Mouse (Mus musculus) hindbrain, embryonic 12.5 days (tissue): ENCODE results near the gene Tlx3. TPM values are rescaled to one million over a fixed set of nuclear protein-coding genes. Genes with fewer than 3 reads are reported as not detected.

Experiments
- ATAC-seq: fragments of 200-750 bp; cut with Nextera tagmentation; 2 replicates; pipeline ENCODE4 v1.8.0; 2017; ENCODE audit warnings: moderate TSS enrichment; ENCODE audit not compliant: low FRiP score
- H3K27ac ChIP-seq: fragments of 300-500 bp; sonication (generic); 2 replicates; pipeline ENCODE4 v1.5.1; 2016; ENCODE audit warnings: mild to moderate bottlenecking
- H3K27me3 ChIP-seq: fragments of 300-500 bp; sonication (generic); 2 replicates; pipeline ENCODE4 v1.6.1; 2016; ENCODE audit warnings: mild to moderate bottlenecking
- H3K36me3 ChIP-seq: fragments of 300-500 bp; sonication (generic); 2 replicates; pipeline ENCODE4 v1.6.1; 2016; ENCODE audit warnings: mild to moderate bottlenecking
- H3K4me1 ChIP-seq: fragments of 300-500 bp; sonication (generic); 2 replicates; pipeline ENCODE4 v1.6.1; 2016
- H3K4me2 ChIP-seq: fragments of 300-500 bp; sonication (generic); replicated peaks from 2 replicates; pipeline ENCODE4 v1.6.1; 2016; ENCODE audit warnings: mild to moderate bottlenecking
- H3K4me3 ChIP-seq: fragments of 300-500 bp; sonication (generic); 2 replicates; pipeline ENCODE4 v1.5.1; 2016; ENCODE audit warnings: mild to moderate bottlenecking
- H3K9ac ChIP-seq: fragments of 300-500 bp; sonication (generic); 2 replicates; pipeline ENCODE4 v1.6.1; 2016; ENCODE audit warnings: mild to moderate bottlenecking, moderate library complexity
- H3K9me3 ChIP-seq: fragments of 300-500 bp; sonication (generic); replicated peaks from 2 replicates; pipeline ENCODE4 v1.6.1; 2016; ENCODE audit warnings: mild to moderate bottlenecking
- WGBS: fragments of 180-500 bp; shearing (Covaris S2); methylation state at CpG from one replicate; pipeline ENCODE4 v1.1.7; 2016; 5-methylcytosine and 5-hydroxymethylcytosine counted together
- polyA plus RNA-seq: library from polyadenylated mRNA; unstranded; fragments of >200 nt; fragmentation: Nextera tagmentation; extraction: Ambion mirVana; gene quantifications from 2 replicates; pipeline ENCODE4 v1.2.1, GENCODE M21; 2016

The Tlx3 gene
- polyA plus RNA-seq, 1 experiment from 2014 or later = 29.8 TPM

DNA sequence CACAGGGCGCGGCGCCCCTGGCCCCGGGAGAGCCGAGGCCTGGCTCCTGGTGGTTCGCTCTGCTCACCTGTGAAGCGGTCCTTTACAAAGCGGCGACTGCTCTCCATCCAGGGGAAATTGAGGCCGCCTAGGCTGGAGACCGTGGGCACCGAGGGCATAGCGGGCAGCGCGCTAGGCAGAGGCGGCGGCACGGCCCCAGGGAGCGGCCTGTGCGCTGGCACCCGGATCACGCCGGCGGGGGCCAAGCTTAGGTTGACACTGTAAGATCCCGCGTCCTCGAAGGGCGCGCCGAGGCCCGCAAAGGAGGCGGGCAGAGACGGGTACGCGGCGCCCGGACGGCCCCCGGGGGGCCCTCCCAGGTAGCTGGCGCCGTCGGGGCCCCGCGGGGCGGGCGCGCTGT is 417 bp downstream of the Tlx3 start:
- Histone ChIP-seq H3K9me3 (no peaks in the 10 kb centered on the region), H3K27me3 (peaks cover 90% of the 10 kb centered on the region), H3K9ac (peak overlapping the region; percentile 63), H3K27ac (peak overlapping the region; percentile 79), H3K36me3 (no peaks in the 10 kb centered on the region), H3K4me3 (peak overlapping the region; percentile 39), H3K4me1 (peaks cover 42% of the 10 kb centered on the region), H3K4me2 (peak overlapping the region; percentile 57)
- 1% methylated on average over 46 of the region's 47 CpGs for WGBS
- ATAC-seq = peak; percentile 24; the same call in 1 of the 2 replicates

DNA sequence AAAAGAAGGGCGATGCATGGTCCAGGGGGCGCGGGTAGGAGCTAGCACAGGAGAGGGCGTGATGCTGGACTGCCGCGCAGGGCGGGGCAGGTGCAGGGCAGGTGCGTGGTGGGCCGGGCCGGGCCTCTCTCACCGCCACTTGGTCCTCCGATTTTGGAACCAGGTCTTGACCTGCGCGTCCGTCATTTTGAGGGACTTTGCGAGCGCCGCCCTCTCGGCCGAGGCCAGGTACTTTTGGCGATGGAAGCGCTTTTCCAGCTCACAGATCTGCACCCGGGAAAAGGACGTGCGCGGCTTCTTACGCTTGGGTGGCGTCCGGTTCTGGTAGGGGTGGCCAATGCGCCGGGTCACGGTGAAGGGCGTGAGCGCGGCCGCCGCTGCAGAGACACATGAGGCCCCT is 1.1 kb downstream of the Tlx3 start:
- H3K4me1 ChIP-seq = peaks cover 42% of the 10 kb centered on the region
- peak overlapping the region; percentile 63 for H3K9ac ChIP-seq
- H3K36me3 ChIP-seq = no peaks in the 10 kb centered on the region
- no peak for ATAC-seq
- peaks cover 91% of the 10 kb centered on the region for H3K27me3 ChIP-seq
- WGBS = under 1% methylated on average over 37 of the region's 37 CpGs
- 0 out of 2 replicates have a peak, but pooled peaks cover 4% of the 10 kb centered on the region for H3K9me3 ChIP-seq
- H3K27ac ChIP-seq = peak overlapping the region; percentile 79
- H3K4me3 ChIP-seq = peak overlapping the region; percentile 39
- peak overlapping the region; percentile 57; the same call in 1 of the 2 replicates for H3K4me2 ChIP-seq

DNA sequence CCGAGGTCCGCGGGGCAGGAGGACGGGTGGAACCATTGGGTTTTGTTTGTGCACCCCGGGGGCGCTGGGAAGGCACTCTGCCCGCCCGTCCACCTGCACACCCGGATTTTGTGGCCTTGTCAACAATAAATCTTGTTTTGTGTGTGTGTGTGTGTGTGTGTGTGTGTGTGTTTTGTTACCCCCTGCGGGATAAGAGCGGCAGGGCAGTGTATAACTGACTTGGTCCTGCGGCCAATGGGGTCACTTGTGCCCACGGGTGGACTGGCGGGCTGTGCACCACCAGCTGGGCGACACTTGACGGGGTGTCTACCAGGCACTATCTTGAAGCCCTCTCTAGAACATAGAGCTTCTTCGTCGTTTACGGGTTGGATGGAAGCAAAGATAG is 1.8 kb downstream of the Tlx3 start:
- H3K36me3 ChIP-seq = no peaks in the 10 kb centered on the region
- H3K27me3 ChIP-seq = peaks cover 90% of the 10 kb centered on the region
- H3K9me3 ChIP-seq = 0 out of 2 replicates have a peak, but pooled peaks cover 4% of the 10 kb centered on the region
- 2% methylated on average over 19 of the region's 19 CpGs for WGBS
- peak overlapping the region; percentile 63 for H3K9ac ChIP-seq
- peak; percentile 11; the same call in 1 of the 2 replicates for ATAC-seq
- peak overlapping the region; percentile 57 for H3K4me2 ChIP-seq
- peak overlapping the region; percentile 39 for H3K4me3 ChIP-seq
- peak overlapping the region; percentile 79 for H3K27ac ChIP-seq
- peaks cover 42% of the 10 kb centered on the region for H3K4me1 ChIP-seq

DNA sequence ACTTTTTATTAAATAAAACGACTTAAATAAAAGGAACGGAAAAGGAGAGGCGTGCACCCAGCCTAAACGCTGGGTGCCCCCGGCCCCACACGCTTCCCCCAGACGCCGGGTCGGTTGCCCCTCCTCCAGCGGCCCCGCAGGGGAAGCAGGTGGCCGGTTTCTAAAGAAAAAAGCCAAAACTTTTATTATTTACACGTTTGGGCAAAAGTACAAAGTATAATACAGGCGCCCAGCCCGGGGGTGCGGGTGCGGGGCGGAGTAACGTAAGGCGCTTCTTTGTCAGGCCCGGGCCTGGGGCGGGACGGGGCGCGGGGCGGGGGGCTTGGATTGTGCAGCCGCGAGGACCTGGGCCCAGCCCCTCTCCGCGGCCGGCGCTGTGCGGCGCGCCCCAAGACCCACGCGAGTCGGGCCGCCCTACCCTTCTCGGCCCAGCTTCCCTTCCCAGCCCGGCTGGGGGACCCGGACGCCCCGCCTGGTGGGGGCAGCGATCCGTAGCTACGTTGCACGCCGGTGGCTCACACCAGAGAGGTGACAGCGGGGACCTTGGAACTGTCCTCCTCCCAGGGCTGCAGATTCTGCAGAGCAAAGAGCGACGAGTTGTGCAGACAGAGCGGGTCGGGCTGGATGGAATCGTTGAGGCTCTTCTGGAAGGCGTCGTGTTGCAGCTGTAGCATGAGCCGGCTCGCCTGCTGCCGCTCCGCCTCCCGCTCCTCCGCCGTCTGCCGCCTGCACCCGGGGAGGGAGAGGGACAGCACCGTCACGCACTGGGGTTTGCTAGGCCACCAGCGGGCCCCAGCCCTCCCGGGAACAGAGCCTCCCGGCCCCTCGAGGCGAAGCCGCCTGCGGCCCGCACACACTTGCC is 2.4 kb downstream of the Tlx3 start:
- WGBS = under 1% methylated on average over 76 of the region's 76 CpGs
- peaks cover 42% of the 10 kb centered on the region for H3K4me1 ChIP-seq
- peak overlapping the region; percentile 57 for H3K4me2 ChIP-seq
- H3K9me3 ChIP-seq = 0 out of 2 replicates have a peak, but pooled peaks cover 4% of the 10 kb centered on the region
- no peaks in the 10 kb centered on the region for H3K36me3 ChIP-seq
- peak overlapping the region; percentile 39 for H3K4me3 ChIP-seq
- H3K27ac ChIP-seq = peak overlapping the region; percentile 79
- peak; percentile 56 for ATAC-seq
- H3K9ac ChIP-seq = peak overlapping the region; percentile 63
- H3K27me3 ChIP-seq = peaks cover 90% of the 10 kb centered on the region

DNA sequence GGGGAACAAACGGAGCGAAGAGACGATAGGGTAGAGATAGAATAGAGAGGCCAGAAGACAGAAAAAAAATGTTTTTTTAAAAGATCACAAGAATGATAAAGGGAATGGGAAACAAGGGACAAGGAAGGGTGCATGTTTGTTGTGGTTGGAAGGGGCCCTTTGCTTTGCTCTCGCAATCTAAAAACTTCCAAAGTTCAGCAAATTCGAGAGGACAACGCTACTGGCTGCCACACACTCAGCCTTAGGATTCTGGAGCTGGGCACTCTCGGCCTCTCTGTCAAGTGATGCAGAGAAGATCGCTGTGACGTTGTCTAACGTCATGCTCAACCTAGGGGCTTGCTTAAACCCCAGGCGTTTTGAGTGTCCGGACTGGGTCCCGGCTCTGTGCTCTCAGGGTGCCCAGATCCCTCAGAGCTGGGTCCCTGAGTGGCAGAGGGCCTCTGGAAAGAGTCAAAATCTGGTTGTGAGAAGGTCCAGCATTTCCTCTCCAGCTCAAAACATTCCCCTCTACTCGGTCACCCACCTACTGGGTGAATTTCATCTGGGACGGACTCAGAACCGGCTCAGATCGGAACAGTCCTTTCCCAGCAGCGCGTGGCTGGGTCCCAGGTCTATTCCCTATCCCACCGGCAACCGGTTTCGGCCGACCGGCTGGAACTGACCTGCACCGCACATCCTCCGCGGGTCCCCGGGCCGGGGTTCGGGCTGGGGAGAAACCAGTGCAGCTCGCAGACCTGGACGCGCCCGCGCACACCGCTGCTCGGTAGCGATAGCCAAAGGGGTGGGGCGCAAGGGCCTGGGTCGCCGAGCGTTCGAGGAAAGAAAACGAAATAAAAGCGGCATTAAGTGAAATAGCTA is 3.3 kb downstream of the Tlx3 start:
- peak overlapping the region; percentile 39 for H3K4me3 ChIP-seq
- H3K4me2 ChIP-seq = peak overlapping the region; percentile 57
- 1% methylated on average over 45 of the region's 45 CpGs for WGBS
- peaks cover 90% of the 10 kb centered on the region for H3K27me3 ChIP-seq
- H3K9me3 ChIP-seq = 0 out of 2 replicates have a peak, but pooled peaks cover 4% of the 10 kb centered on the region
- H3K4me1 ChIP-seq = peaks cover 47% of the 10 kb centered on the region
- no peak for ATAC-seq
- no peaks in the 10 kb centered on the region for H3K36me3 ChIP-seq
- H3K27ac ChIP-seq = peak overlapping the region; percentile 71
- peak overlapping the region; percentile 63 for H3K9ac ChIP-seq

DNA sequence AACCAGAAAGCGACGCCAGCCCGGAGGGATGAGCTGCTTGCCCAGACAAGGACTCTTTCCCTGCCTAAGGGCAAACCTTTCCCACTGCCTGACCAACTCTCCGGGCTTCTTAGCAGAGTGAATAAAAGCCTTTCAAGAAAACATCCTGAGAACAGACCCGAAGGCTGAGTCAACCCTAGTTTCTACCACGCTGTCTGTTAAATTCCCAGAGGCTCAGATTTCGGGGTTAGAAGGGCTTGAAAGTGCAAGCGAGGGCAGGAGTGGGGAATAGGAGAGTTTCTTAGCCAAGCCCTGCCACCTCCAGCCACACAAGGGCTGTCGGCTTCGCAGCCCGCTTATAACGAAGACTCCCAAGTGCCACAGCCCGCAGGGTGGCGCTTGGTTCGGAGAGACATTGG is 4.3 kb downstream of the Tlx3 start:
- Histone ChIP-seq H3K36me3 (no peaks in the 10 kb centered on the region), H3K9me3 (0 out of 2 replicates have a peak, but pooled peaks cover 4% of the 10 kb centered on the region), H3K4me1 (peaks cover 44% of the 10 kb centered on the region), H3K4me3 (peak overlapping the region; percentile 39), H3K27me3 (peaks cover 88% of the 10 kb centered on the region), H3K27ac (no peak overlapping the region), H3K9ac (peak overlapping the region; percentile 63; the same call in 1 of the 2 replicates), H3K4me2 (peak overlapping the region; percentile 57)
- 1% methylated on average over 15 of the region's 15 CpGs for WGBS
- no peak for ATAC-seq

DNA sequence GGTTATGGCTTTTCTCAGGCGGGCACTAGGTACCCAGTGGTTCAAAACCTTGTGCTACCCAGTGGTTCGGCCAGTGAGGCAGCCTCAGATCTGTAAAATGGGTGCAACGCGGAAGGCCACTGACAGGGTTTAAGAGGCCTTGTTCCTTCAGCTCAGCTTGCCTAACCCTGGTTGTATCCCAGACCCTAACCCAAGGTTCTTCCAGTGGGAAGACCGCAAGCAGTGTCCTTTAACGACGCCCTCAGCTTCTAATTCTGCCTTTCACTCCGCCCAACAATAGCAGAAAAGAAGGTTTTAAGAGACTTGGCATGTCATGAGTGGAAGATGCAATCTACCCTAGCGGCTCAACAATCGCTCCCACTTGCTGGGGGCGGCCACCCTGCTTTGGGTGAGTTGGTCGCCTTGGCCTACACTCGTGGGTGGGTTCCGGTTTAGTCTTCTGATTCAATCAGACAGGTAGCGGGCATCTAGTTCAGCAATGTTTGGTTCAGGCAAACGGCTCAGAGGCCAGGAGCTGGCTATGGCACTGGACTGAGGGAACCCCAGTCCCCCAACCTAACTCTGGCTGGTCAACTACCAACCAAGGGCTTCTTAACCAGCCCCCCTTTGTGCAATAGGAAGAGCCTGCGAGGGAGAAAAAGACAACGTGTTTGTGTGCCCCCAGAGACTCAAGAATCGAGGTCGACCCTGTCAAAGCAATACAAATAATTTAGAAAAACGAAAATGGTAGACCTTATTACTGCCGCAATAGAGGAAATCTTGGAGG is 4.9 kb downstream of the Tlx3 start:
- Histone ChIP-seq H3K4me2 (peak overlapping the region; percentile 57), H3K9ac (peak overlapping the region; percentile 63; the same call in 1 of the 2 replicates), H3K4me1 (peaks cover 42% of the 10 kb centered on the region), H3K36me3 (no peaks in the 10 kb centered on the region), H3K4me3 (peak overlapping the region; percentile 39), H3K27ac (peak overlapping the region; percentile 36; the same call in 1 of the 2 replicates), H3K27me3 (peaks cover 88% of the 10 kb centered on the region), H3K9me3 (0 out of 2 replicates have a peak, but pooled peaks cover 4% of the 10 kb centered on the region)
- ATAC-seq = no peak
- WGBS = 16% methylated on average over 22 of the region's 22 CpGs

DNA sequence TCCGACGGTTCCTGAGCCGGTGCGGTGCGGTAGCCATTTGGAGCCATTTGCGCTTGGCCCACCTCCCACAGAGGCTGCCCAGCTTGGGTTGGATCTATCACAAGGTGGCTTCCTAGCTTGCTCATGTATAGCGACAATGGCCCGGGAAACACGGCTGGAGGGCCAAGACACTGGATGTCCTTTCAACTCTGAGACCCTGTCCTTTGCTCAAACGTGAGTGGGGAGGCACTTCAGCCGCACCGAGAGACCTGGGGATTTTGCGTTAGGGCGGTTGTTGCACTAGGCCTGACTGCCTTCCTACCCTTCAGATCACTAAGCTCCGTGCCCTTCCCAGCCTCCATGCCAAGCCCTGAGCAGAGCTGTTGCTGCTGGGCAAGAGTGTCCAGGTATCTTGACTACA is 5.7 kb downstream of the Tlx3 start:
- 0 out of 2 replicates have a peak overlapping the region, but pooled peaks have one; percentile 6 for H3K4me3 ChIP-seq
- 12% methylated on average over 15 of the region's 15 CpGs for WGBS
- H3K27ac ChIP-seq = peak overlapping the region; percentile 31; the same call in 1 of the 2 replicates

DNA sequence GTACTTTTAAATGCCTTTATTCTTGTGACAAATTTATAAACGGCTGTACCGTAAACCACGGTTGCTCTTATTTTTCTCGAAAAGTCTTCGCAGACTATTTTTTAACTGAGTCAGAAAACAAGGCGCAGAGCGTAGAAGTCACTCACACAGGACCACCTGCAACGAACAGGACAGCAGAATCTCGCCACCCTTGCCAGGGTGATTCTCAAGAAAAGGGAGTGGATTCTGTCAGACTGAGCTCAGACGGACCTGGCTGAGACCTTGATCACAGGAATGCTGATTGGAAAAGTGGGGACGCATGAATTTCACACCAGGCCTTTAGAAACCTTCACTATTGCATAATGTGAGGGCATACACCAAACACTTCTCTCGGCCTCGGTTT is 6.3 kb downstream of the Tlx3 start:
- H3K27ac ChIP-seq = 0 out of 2 replicates have a peak overlapping the region, but pooled peaks have one; percentile 31
- H3K4me1 ChIP-seq = peaks cover 31% of the 10 kb centered on the region
- no peak for ATAC-seq
- H3K4me3 ChIP-seq = no peak overlapping the region
- H3K36me3 ChIP-seq = no peaks in the 10 kb centered on the region
- no peak overlapping the region for H3K9ac ChIP-seq
- WGBS = 22% methylated on average over 13 of the region's 13 CpGs
- H3K9me3 ChIP-seq = 0 out of 2 replicates have a peak, but pooled peaks cover 4% of the 10 kb centered on the region
- peaks cover 82% of the 10 kb centered on the region for H3K27me3 ChIP-seq
- peak overlapping the region; percentile 57; the same call in 1 of the 2 replicates for H3K4me2 ChIP-seq

More for the DNA sequence above, 5.7 kb downstream of the Tlx3 start:
- H3K27me3 ChIP-seq = peaks cover 88% of the 10 kb centered on the region
- no peaks in the 10 kb centered on the region for H3K36me3 ChIP-seq
- no peak for ATAC-seq
- peaks cover 36% of the 10 kb centered on the region for H3K4me1 ChIP-seq
- 0 out of 2 replicates have a peak, but pooled peaks cover 4% of the 10 kb centered on the region for H3K9me3 ChIP-seq
- peak overlapping the region; percentile 57 for H3K4me2 ChIP-seq
- H3K9ac ChIP-seq = no peak overlapping the region

DNA sequence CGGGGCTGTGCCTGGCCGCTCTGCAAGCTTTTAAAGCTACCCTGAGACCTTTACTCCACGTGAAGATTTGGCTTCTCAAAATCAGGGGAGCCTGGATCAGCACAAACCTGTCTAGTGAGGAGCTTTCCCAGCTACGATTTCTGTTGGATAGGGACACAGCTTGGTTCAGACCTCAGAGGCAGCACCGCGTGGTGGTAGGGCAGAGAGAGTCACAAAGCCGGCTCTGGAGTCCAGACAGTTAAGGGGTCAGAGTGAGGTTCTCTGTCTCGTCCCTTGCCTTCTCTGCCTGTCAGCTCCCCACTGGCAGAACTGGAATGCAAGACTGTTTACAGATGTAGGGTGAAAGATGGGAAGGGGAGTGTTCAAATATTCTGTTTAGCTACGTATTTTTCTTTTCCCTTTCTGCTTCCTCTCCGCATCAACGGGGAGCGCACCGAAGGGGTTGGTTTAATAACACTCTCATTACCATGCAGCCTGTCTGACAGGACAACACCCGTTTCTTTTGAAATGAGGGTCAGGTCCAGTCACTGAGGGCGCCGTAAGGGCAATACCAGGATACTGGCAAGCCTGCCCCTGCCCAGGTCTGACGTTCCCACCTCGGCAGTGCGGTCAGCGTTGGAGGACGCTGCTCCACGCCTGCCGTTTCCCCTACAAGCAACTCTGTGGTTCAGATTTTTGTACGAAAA is 6.8 kb downstream of the Tlx3 start:
- H3K9ac ChIP-seq = no peak overlapping the region
- no peak overlapping the region for H3K4me2 ChIP-seq
- whole genome bisulfite sequencing = 5% methylated on average over 24 of the region's 24 CpGs
- H3K4me1 ChIP-seq = peaks cover 27% of the 10 kb centered on the region
- H3K36me3 ChIP-seq = no peaks in the 10 kb centered on the region
- H3K9me3 ChIP-seq = 0 out of 2 replicates have a peak, but pooled peaks cover 4% of the 10 kb centered on the region
- no peak for ATAC-seq
- peaks cover 81% of the 10 kb centered on the region for H3K27me3 ChIP-seq
- H3K27ac ChIP-seq = no peak overlapping the region
- H3K4me3 ChIP-seq = no peak overlapping the region
